Mouse (Mus musculus) CH12.LX (cell line): ENCODE data around the gene Nod2. TPM values are rescaled to one million over a fixed set of nuclear protein-coding genes. Genes with fewer than 3 reads are reported as not detected.

Experiments used
- DNase-seq: peaks from one replicate; pipeline ENCODE4 v3.0.0-alpha.2; 2013; ENCODE audit errors: extremely low read depth
- H3K27ac ChIP-seq: 2 replicates; pipeline ENCODE4 v1.5.1; 2012; ENCODE audit warnings: low read depth, mild to moderate bottlenecking, control low read depth, moderate library complexity; ENCODE audit not compliant: insufficient read depth
- H3K27me3 ChIP-seq: replicated peaks from 2 replicates; pipeline ENCODE3; 2012; ENCODE audit warnings: inconsistent platforms
- H3K36me3 ChIP-seq, 2 experiments: replicated peaks in 1 of 2; 2 replicates each; pipeline versions ENCODE3 to v1.6.1; 2012; ENCODE audit warnings: inconsistent platforms in 1 of 2, low read length in 1 of 2, mild to moderate bottlenecking in 1 of 2, mixed read lengths in 1 of 2, moderate library complexity in 1 of 2; ENCODE audit not compliant: control insufficient read depth in 1 of 2, insufficient read depth in 1 of 2
- H3K4me1 ChIP-seq, 2 experiments: 2 replicates each; pipeline ENCODE4 v1.6.1; 2012; ENCODE audit warnings: inconsistent platforms in 1 of 2, moderate library complexity in 1 of 2; ENCODE audit not compliant: insufficient read depth in 2 of 2, control insufficient read depth in 1 of 2
- H3K4me2 ChIP-seq: 2 replicates; pipeline ENCODE4 v1.6.1; 2012; ENCODE audit warnings: low read depth, mild to moderate bottlenecking, control low read depth; ENCODE audit not compliant: poor library complexity, insufficient read depth, severe bottlenecking
- H3K4me3 ChIP-seq, 3 experiments: fragments of 150-350 bp in 1 of 3; sonication (generic) in 1 of 3; replicated peaks in 1 of 3; 2 replicates each; pipeline versions ENCODE3 to v1.5.1; 2011 to 2012; ENCODE audit warnings: low read depth in 2 of 3, low read length in 2 of 3, mild to moderate bottlenecking in 2 of 3, moderate library complexity in 2 of 3, control low read depth in 1 of 3, improper control_type of control experiment in 1 of 3, inconsistent platforms in 1 of 3, mixed read lengths in 1 of 3; ENCODE audit not compliant: poor library complexity in 1 of 3
- H3K79me2 ChIP-seq: replicated peaks from 2 replicates; pipeline ENCODE4 v1.6.1; 2012; ENCODE audit warnings: mild to moderate bottlenecking, moderate library complexity; ENCODE audit not compliant: control insufficient read depth, poor library complexity, insufficient read depth, severe bottlenecking; ENCODE audit errors: extremely low read depth
- H3K9ac ChIP-seq: 2 replicates; pipeline ENCODE4 v1.6.1; 2012; ENCODE audit warnings: low read depth, mild to moderate bottlenecking, control low read depth, moderate library complexity; ENCODE audit not compliant: insufficient read depth
- H3K9me3 ChIP-seq: replicated peaks from 2 replicates; pipeline ENCODE3; 2012; ENCODE audit warnings: low read length, inconsistent platforms, mixed read lengths
- BHLHE40 ChIP-seq: IDR thresholded peaks from 2 replicates; pipeline ENCODE4 v1.6.1; 2011; ENCODE audit warnings: mild to moderate bottlenecking, low read depth, low read length, improper control_type of control experiment
- CTCF ChIP-seq, 2 experiments: IDR thresholded peaks in 1 of 2; conservative IDR thresholded peaks in 1 of 2; 2 replicates each; pipeline ENCODE4 v1.5.1; 2011 to 2012; ENCODE audit warnings: low read depth in 2 of 2, low read length in 2 of 2, improper control_type of control experiment in 1 of 2, inconsistent platforms in 1 of 2, mild to moderate bottlenecking in 1 of 2, moderate library complexity in 1 of 2
- ELF1 ChIP-seq: IDR thresholded peaks from 2 replicates; pipeline ENCODE4 v1.6.1; 2014; ENCODE audit warnings: low read depth, mild to moderate bottlenecking, inconsistent platforms, low read length, improper control_type of control experiment
- EP300 ChIP-seq: IDR thresholded peaks from 2 replicates; pipeline ENCODE4 v1.6.1; 2011; ENCODE audit warnings: low read length, improper control_type of control experiment
- ETS1 ChIP-seq: conservative IDR thresholded peaks from 2 replicates; pipeline ENCODE4 v1.6.1; 2012; ENCODE audit warnings: low read depth, mild to moderate bottlenecking, inconsistent platforms, low read length, improper control_type of control experiment, moderate library complexity
- HCFC1 ChIP-seq: IDR thresholded peaks from 2 replicates; pipeline ENCODE4 v1.6.1; 2012; ENCODE audit warnings: low read depth, mild to moderate bottlenecking, inconsistent platforms, low read length, improper control_type of control experiment
- IRF4 ChIP-seq: IDR thresholded peaks from 2 replicates; pipeline ENCODE4 v1.6.1; 2014; ENCODE audit warnings: low read depth, mild to moderate bottlenecking, inconsistent platforms, low read length, improper control_type of control experiment
- JUN ChIP-seq: IDR thresholded peaks from 2 replicates; pipeline ENCODE4 v1.6.1; 2011; ENCODE audit warnings: low read depth, mild to moderate bottlenecking, low read length, improper control_type of control experiment, moderate library complexity; ENCODE audit not compliant: insufficient read depth
- JUND ChIP-seq: conservative IDR thresholded peaks from 2 replicates; pipeline ENCODE4 v1.6.1; 2011; ENCODE audit warnings: low read depth, low read length, improper control_type of control experiment
- KAT2A ChIP-seq: IDR thresholded peaks from 2 replicates; pipeline ENCODE4 v1.6.1; 2012; ENCODE audit warnings: low read length, improper control_type of control experiment, inconsistent platforms; ENCODE audit not compliant: insufficient replicate concordance
- MAFK ChIP-seq: IDR thresholded peaks from 2 replicates; pipeline ENCODE4 v1.6.1; 2011; ENCODE audit warnings: low read length, improper control_type of control experiment; ENCODE audit not compliant: insufficient replicate concordance
- MAX ChIP-seq: IDR thresholded peaks from 2 replicates; pipeline ENCODE4 v1.6.1; 2011; ENCODE audit warnings: low read length, improper control_type of control experiment
- MEF2A ChIP-seq: IDR thresholded peaks from 2 replicates; pipeline ENCODE4 v1.6.1; 2014; ENCODE audit warnings: low read depth, mild to moderate bottlenecking, inconsistent platforms, low read length, improper control_type of control experiment, borderline replicate concordance
- MXI1 ChIP-seq: IDR thresholded peaks from 2 replicates; pipeline ENCODE4 v1.6.1; 2011; ENCODE audit warnings: mild to moderate bottlenecking, low read depth, low read length, improper control_type of control experiment
- MYC ChIP-seq: IDR thresholded peaks from 2 replicates; pipeline ENCODE4 v1.6.1; 2011; ENCODE audit warnings: low read depth, mild to moderate bottlenecking, improper control_type of control experiment, low read length
- NELFE ChIP-seq: IDR thresholded peaks from 2 replicates; pipeline ENCODE4 v1.6.1; 2011; ENCODE audit warnings: low read depth, low read length, improper control_type of control experiment
- NRF1 ChIP-seq: IDR thresholded peaks from 2 replicates; pipeline ENCODE4 v1.6.1; 2014; ENCODE audit warnings: low read depth, mild to moderate bottlenecking, inconsistent platforms, low read length, improper control_type of control experiment, moderate library complexity
- POLR2A ChIP-seq: IDR thresholded peaks from 2 replicates; pipeline ENCODE4 v1.6.1; 2011; ENCODE audit warnings: low read depth, mild to moderate bottlenecking, improper control_type of control experiment, low read length
- POLR2AphosphoS2 ChIP-seq: IDR thresholded peaks from 2 replicates; pipeline ENCODE4 v1.6.1; 2011; ENCODE audit warnings: low read depth, low read length, improper control_type of control experiment
- RAD21 ChIP-seq: IDR thresholded peaks from 2 replicates; pipeline ENCODE4 v1.6.1; 2011; ENCODE audit warnings: low read depth, mild to moderate bottlenecking, low read length, improper control_type of control experiment, moderate library complexity
- RCOR1 ChIP-seq: conservative IDR thresholded peaks from 2 replicates; pipeline ENCODE4 v1.6.1; 2012; ENCODE audit warnings: low read depth, mild to moderate bottlenecking, inconsistent platforms, low read length, improper control_type of control experiment
- SIN3A ChIP-seq: IDR thresholded peaks from 2 replicates; pipeline ENCODE4 v1.6.1; 2012; ENCODE audit warnings: low read length, improper control_type of control experiment, inconsistent platforms
- SMC3 ChIP-seq: IDR thresholded peaks from 2 replicates; pipeline ENCODE4 v1.6.1; 2011; ENCODE audit warnings: low read depth, low read length, improper control_type of control experiment
- TCF12 ChIP-seq: IDR thresholded peaks from 2 replicates; pipeline ENCODE4 v1.6.1; 2014; ENCODE audit warnings: low read depth, mild to moderate bottlenecking, inconsistent platforms, low read length, improper control_type of control experiment
- UBTF ChIP-seq: IDR thresholded peaks from 2 replicates; pipeline ENCODE4 v1.6.1; 2012; ENCODE audit warnings: low read depth, mild to moderate bottlenecking, inconsistent platforms, low read length, improper control_type of control experiment, moderate library complexity
- USF1 ChIP-seq: IDR thresholded peaks from 2 replicates; pipeline ENCODE4 v1.6.1; 2014; ENCODE audit warnings: low read depth, mild to moderate bottlenecking, inconsistent platforms, low read length, improper control_type of control experiment
- ZKSCAN1 ChIP-seq: IDR thresholded peaks from 2 replicates; pipeline ENCODE4 v1.6.1; 2012; ENCODE audit warnings: low read depth, inconsistent platforms, low read length, improper control_type of control experiment, borderline replicate concordance
- ZMIZ1 ChIP-seq: IDR thresholded peaks from 2 replicates; pipeline ENCODE4 v1.6.1; 2012; ENCODE audit warnings: low read depth, mild to moderate bottlenecking, inconsistent platforms, low read length, improper control_type of control experiment
- dilution Hi-C: fragments of 300-500 bp; cut with MboI; formaldehyde crosslinking; loops from 2 replicates; pipeline ENCODE4 v1.14.3; 2020; ENCODE audit warnings: low sequenced_read_pairs; ENCODE audit not compliant: extremely low pct_unique_long_range_greater_than_20kb, extremely low pct_ligation_motif_present
- in situ Hi-C: fragments of 300-500 bp; cut with MboI; formaldehyde crosslinking; loops from 3 replicates; pipeline ENCODE4 v1.14.3; 2019; ENCODE audit warnings: low sequenced_read_pairs, low pct_ligation_motif_present, low pct_unique_long_range_greater_than_20kb, mixed read lengths
- polyA plus RNA-seq: library from polyadenylated mRNA; unstranded; fragments of >175 nt; gene quantifications from 2 replicates; pipeline ENCODE4 v1.2.1, GENCODE M21; 2012; ENCODE audit warnings: low read depth; ENCODE audit not compliant: insufficient read length
- total RNA-seq, 2 experiments: library from RNA; depleted of rRNA; stranded (reverse); fragments of 300-350 nt in 1 of 2; fragments of >200 nt in 1 of 2; gene quantifications; 2 replicates each; pipeline ENCODE4 v1.2.3; 2012 to 2014

The Nod2 gene
- total and polyA plus RNA-seq, 3 experiments, result 4.3 to 10.9 (median 7.5) TPM

GRCm38 (mm10) chr8:88633343-88633765, 13.8 kb upstream of the Nod2 start:
- peaks cover 65% of the 10 kb centered on the region for H3K79me2 ChIP-seq
- H3K27me3 ChIP-seq, result no peaks in the 10 kb centered on the region
- H3K9me3 ChIP-seq, result peaks cover 13% of the 10 kb centered on the region
- peaks cover 30 to 69% of the 10 kb centered on the region in 2 experiments for H3K4me1 ChIP-seq
- dilution Hi-C loops (no loop called here), in situ Hi-C loops (no loop called here)
- H3K4me3 ChIP-seq, result peak overlapping the region; percentile 67 to 93 (median 84)
- H3K9ac ChIP-seq, result peak overlapping the region; percentile 96
- peak; percentile 83 for DNase-seq
- H3K4me2 ChIP-seq, result peak overlapping the region; percentile 93
- TF ChIP-seq EP300, result peak; percentile 27; the same call in 1 of the 2 replicates
- peak; percentile 57; the same call in 1 of the 2 replicates for TF ChIP-seq RCOR1
- peak; percentile 58 for TF ChIP-seq MXI1
- TF ChIP-seq JUND, result peak; percentile 80
- peak; percentile 42 for TF ChIP-seq IRF4
- TF ChIP-seq TCF12, result peak; percentile 45; the same call in 1 of the 2 replicates
- TF ChIP-seq JUN, result peak; percentile 70
- no peak; the same call in 1 of the 2 replicates for TF ChIP-seq RAD21
- TF ChIP-seq ZKSCAN1, result no peak
- TF ChIP-seq POLR2AphosphoS2, result peak; percentile 82
- peak; percentile 46; the same call in 1 of the 2 replicates for TF ChIP-seq MAX
- TF ChIP-seq MYC, result 0 out of 2 replicates have a peak, but pooled peaks have one; percentile 39
- peak; percentile 85 for TF ChIP-seq SIN3A
- no peak for TF ChIP-seq UBTF
- peak; percentile 42; the same call in 1 of the 2 replicates for TF ChIP-seq ELF1
- TF ChIP-seq CTCF (conservative IDR thresholded peaks at IDR 0.05 in 1 of 2, IDR thresholded peaks at IDR 0.05 in 1 of 2; ENCODE audit: low read depth in 2 of 2, low read length in 2 of 2), result no peak
- 0 out of 2 replicates have a peak, but pooled peaks have one; percentile 48 for TF ChIP-seq NELFE
- peak; percentile 36; the same call in 1 of the 2 replicates for TF ChIP-seq HCFC1
- TF ChIP-seq POLR2A, result peak; percentile 54
- TF ChIP-seq BHLHE40, result peak; percentile 76
- 0 out of 2 replicates have a peak, but pooled peaks have one; percentile 50 for TF ChIP-seq MEF2A
- 0 out of 2 replicates have a peak, but pooled peaks have one; percentile 14 for TF ChIP-seq SMC3
- TF ChIP-seq USF1, result peak; percentile 30
- TF ChIP-seq NRF1, result no peak; the same call in 1 of the 2 replicates
- no peak; the same call in 1 of the 2 replicates for TF ChIP-seq ZMIZ1
- TF ChIP-seq MAFK, result no peak
- TF ChIP-seq KAT2A, result 0 out of 2 replicates have a peak, but pooled peaks have one; percentile 20
- TF ChIP-seq ETS1, result peak; percentile 72; the same call in 1 of the 2 replicates
- H3K36me3 ChIP-seq, result peaks cover 51 to 56% of the 10 kb centered on the region in 2 experiments
- H3K27ac ChIP-seq, result peak overlapping the region; percentile 92
